Mouse (Mus musculus) heart, embryonic 11.5 days (tissue): Measurements from ENCODE around the gene Fyb2. TPM values are rescaled to one million over a fixed set of nuclear protein-coding genes. Genes with fewer than 3 reads are reported as not detected.

ENCODE experiments used
- ATAC-seq: fragments of 200-750 bp; cut with Nextera tagmentation; replicated peaks from 2 replicates; pipeline ENCODE4 v1.8.0; 2017; ENCODE audit warnings: moderate library complexity; ENCODE audit not compliant: insufficient number of reproducible peaks, low FRiP score, low TSS enrichment
- H3K27ac ChIP-seq: fragments of 300-500 bp; sonication (generic); 2 replicates; pipeline ENCODE4 v1.5.1; 2014; ENCODE audit warnings: mild to moderate bottlenecking, low read depth, low read length
- H3K27me3 ChIP-seq: fragments of 300-500 bp; sonication (generic); 2 replicates; pipeline ENCODE4 v1.6.1; 2014; ENCODE audit warnings: mild to moderate bottlenecking, low read length, mixed read lengths; ENCODE audit not compliant: control insufficient read depth, insufficient read depth
- H3K36me3 ChIP-seq: fragments of 300-500 bp; sonication (generic); 2 replicates; pipeline ENCODE4 v1.6.1; 2014; ENCODE audit warnings: mild to moderate bottlenecking, low read length, moderate library complexity, mixed read lengths; ENCODE audit not compliant: control insufficient read depth, insufficient read depth
- H3K4me1 ChIP-seq: fragments of 300-500 bp; sonication (generic); 2 replicates; pipeline ENCODE4 v1.6.1; 2014; ENCODE audit warnings: low read length; ENCODE audit not compliant: control insufficient read depth, insufficient read depth
- H3K4me2 ChIP-seq: fragments of 300-500 bp; sonication (generic); 2 replicates; pipeline ENCODE4 v1.6.1; 2014; ENCODE audit warnings: mild to moderate bottlenecking, moderate library complexity
- H3K4me3 ChIP-seq: fragments of 300-500 bp; sonication (generic); 2 replicates; pipeline ENCODE4 v1.5.1; 2014; ENCODE audit warnings: low read depth, low read length
- H3K9ac ChIP-seq: fragments of 300-500 bp; sonication (generic); 2 replicates; pipeline ENCODE4 v1.6.1; 2014; ENCODE audit warnings: mild to moderate bottlenecking, low read depth, low read length, moderate library complexity
- H3K9me3 ChIP-seq: fragments of 300-500 bp; sonication (generic); replicated peaks from 2 replicates; pipeline ENCODE4 v1.6.1; 2016; ENCODE audit warnings: low read length; ENCODE audit not compliant: control insufficient read depth
- WGBS: fragments of 180-500 bp; shearing (Covaris S2); extraction: QIAGEN DNeasy Blood & Tissue Kit; methylation state at CpG from one replicate; pipeline ENCODE4 v1.1.7; 2014; ENCODE audit not compliant: insufficient replicate concordance; 5-methylcytosine and 5-hydroxymethylcytosine counted together
- polyA plus RNA-seq: library from polyadenylated mRNA; unstranded; fragments of >200 nt; fragmentation: Nextera tagmentation; extraction: Ambion mirVana; gene quantifications from 2 replicates; pipeline ENCODE4 v1.2.1, GENCODE M21; 2014

The Fyb2 gene
- polyA plus RNA-seq, 1 experiment from 2014 or later: 0.06 TPM

DNA sequence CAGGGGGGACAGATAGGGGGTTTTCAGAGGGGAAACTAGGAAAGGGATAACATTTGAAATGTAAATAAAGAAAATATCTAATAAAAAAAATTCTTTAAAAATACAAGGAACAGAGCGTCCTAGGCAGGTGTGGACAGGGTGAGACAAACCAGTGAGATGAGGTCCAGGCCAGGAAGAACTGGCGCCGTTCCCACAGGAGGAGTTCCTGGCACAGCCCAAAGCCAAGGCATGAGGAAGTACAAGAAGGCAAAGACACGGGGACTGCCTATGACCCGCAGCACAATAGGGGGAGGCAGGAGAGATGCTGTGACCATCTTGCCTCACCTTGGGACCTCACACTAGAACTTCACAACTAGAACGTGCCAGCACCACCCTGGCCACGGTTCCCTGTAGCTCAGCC, 21.5 kb upstream of the Fyb2 start:
- H3K4me2 ChIP-seq: no peak overlapping the region
- no peaks in the 10 kb centered on the region for H3K27me3 ChIP-seq
- H3K4me1 ChIP-seq: 0 out of 2 replicates have a peak, but pooled peaks cover 2% of the 10 kb centered on the region
- H3K36me3 ChIP-seq: no peaks in the 10 kb centered on the region
- H3K4me3 ChIP-seq: no peak overlapping the region
- ATAC-seq: no peak; the same call in 1 of the 2 replicates
- no peak overlapping the region for H3K27ac ChIP-seq
- H3K9me3 ChIP-seq: no peaks in the 10 kb centered on the region
- no peak overlapping the region for H3K9ac ChIP-seq
- 59% methylated on average over 7 of the region's 7 CpGs for WGBS

DNA sequence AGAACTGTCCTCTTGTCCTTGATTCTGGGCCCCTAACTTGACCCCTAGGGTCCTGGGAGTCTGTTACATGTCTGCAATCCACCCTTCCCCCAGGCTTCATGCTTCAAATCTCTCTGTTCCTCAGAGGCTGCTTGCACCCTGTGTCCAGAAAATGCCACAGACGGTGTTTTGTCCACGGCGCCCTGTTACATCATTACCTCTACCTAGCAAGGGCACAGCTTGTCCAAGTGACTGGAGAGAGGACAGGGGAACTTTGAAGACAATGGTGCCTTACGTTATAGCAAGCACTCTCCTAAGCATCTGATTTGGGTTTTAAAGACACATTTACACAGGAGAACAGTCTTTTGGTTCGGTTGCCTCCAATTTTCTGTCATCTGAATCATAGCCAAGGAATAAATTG, 19.7 kb upstream of the Fyb2 start:
- 78% methylated on average over 5 of the region's 5 CpGs for WGBS
- Histone ChIP-seq H3K27ac (no peak overlapping the region), H3K27me3 (no peaks in the 10 kb centered on the region), H3K36me3 (no peaks in the 10 kb centered on the region), H3K9ac (no peak overlapping the region), H3K4me3 (no peak overlapping the region), H3K4me1 (0 out of 2 replicates have a peak, but pooled peaks cover 2% of the 10 kb centered on the region), H3K9me3 (0 out of 2 replicates have a peak, but pooled peaks cover 3% of the 10 kb centered on the region), H3K4me2 (no peak overlapping the region)
- no peak for ATAC-seq

DNA sequence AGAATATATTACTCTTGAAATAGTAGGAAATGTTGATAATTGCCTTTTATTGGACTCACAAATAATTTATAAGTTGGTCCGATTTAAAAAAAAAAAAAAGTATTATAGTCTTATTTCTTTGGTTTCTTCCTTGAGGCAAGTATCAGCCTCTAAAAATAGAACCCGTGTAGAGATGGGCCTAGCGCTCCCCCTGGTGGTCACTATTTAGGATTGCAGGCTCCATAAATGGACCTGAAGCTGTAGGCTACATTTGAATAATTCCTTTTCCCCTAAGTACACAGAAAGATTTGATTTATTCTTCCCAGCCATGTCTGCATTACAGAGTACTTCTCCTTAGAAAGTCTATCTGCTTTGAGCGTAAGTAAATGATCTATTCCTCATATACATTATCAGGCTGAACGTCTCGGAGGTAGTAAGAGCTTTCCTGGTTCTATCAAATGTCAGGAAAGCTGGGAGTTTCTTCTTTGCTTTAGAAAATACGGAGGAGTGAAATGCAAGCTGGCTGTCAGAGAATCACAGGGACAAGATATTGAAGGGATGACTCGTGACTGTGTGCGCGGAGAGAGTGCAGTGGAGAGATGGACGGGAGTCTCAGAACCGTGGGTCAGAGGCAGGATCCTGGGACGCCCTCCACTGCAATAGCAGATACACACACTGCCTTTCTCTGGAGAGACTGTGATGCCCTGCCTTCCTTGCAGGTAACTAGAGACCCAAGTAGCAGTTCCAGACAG, 19.1 kb upstream of the Fyb2 start:
- no peaks in the 10 kb centered on the region for H3K36me3 ChIP-seq
- no peak for ATAC-seq
- no peaks in the 10 kb centered on the region for H3K27me3 ChIP-seq
- H3K27ac ChIP-seq: no peak overlapping the region
- 0 out of 2 replicates have a peak, but pooled peaks cover 3% of the 10 kb centered on the region for H3K9me3 ChIP-seq
- 0 out of 2 replicates have a peak, but pooled peaks cover 2% of the 10 kb centered on the region for H3K4me1 ChIP-seq
- no peak overlapping the region for H3K4me2 ChIP-seq
- H3K4me3 ChIP-seq: no peak overlapping the region
- no peak overlapping the region for H3K9ac ChIP-seq
- 57% methylated on average over 13 of the region's 13 CpGs for WGBS

DNA sequence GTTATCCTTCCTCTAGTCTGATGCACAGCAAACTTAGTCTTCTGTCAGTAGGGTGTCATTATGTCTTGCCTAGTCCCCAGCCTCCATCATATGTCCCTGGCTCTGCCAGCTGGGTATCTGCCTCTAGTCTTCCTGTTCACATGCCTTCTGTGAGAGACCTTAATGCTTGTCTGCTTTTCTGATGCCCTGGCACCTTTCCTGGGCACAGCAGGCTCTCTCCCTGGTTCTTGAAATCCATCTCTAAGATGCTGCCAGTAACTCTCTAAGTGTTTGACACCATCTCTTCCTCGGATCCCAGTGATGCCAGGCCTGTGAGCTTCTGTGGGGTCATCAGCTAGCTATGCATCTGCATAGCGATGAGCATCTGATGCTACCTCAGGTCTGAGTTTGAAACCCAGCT, 10.4 kb upstream of the Fyb2 start:
- Histone ChIP-seq H3K9ac (no peak overlapping the region), H3K4me3 (no peak overlapping the region), H3K27me3 (no peaks in the 10 kb centered on the region), H3K27ac (no peak overlapping the region), H3K4me2 (no peak overlapping the region), H3K36me3 (no peaks in the 10 kb centered on the region), H3K4me1 (no peaks in the 10 kb centered on the region), H3K9me3 (no peaks in the 10 kb centered on the region)
- WGBS: 75% methylated on average over 2 of the region's 2 CpGs
- ATAC-seq: no peak

DNA sequence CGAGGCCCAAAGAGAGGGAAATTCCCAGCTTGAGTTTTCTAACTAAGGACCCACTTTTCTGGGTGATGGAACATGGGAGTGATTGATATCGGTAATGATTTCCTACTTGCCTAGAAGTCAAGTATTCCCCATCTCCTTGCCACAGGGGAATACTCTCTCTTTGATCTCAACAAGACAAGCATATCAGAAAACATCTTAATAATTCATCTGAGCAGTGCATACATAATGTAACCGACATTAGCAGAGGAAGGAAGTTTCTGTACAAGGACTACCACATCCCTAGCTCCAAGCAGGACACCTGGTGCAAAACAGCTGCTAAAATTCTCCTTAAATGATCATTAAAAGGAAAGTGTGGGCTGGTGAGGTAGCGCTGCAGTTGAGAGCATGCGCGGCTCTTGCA, 8.2 kb upstream of the Fyb2 start:
- Histone ChIP-seq H3K9me3 (no peaks in the 10 kb centered on the region), H3K4me1 (no peaks in the 10 kb centered on the region), H3K27me3 (no peaks in the 10 kb centered on the region), H3K4me3 (no peak overlapping the region), H3K4me2 (no peak overlapping the region), H3K27ac (no peak overlapping the region), H3K9ac (no peak overlapping the region), H3K36me3 (no peaks in the 10 kb centered on the region)
- 82% methylated on average over 6 of the region's 6 CpGs for WGBS
- ATAC-seq: no peak

DNA sequence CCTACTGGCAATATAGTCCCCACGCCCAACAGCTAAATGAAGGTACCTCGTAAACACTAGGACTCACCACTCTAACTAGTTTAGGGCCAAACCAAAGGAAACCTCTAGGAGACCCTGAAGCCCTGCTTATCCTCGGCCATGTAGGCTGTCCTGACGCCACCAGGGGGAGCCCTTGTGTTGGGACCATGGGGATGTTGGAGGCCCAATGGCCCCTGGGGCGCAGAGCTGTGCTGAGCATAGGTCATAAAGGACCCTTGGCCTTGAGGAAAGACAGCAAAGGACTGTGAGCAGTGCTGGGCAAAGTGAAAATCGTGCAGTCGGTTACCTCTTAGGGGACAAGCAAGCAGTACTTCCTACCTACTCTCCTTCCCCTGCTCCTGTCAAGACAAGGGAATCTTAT, 1.6 kb upstream of the Fyb2 start:
- no peak; the same call in 1 of the 2 replicates for ATAC-seq
- H3K27ac ChIP-seq: no peak overlapping the region
- WGBS: 30% methylated on average over 7 of the region's 7 CpGs
- H3K4me3 ChIP-seq: no peak overlapping the region
- H3K4me2 ChIP-seq: no peak overlapping the region
- H3K4me1 ChIP-seq: no peaks in the 10 kb centered on the region
- H3K27me3 ChIP-seq: peaks cover 4% of the 10 kb centered on the region
- no peaks in the 10 kb centered on the region for H3K36me3 ChIP-seq
- no peak overlapping the region for H3K9ac ChIP-seq
- no peaks in the 10 kb centered on the region for H3K9me3 ChIP-seq

DNA sequence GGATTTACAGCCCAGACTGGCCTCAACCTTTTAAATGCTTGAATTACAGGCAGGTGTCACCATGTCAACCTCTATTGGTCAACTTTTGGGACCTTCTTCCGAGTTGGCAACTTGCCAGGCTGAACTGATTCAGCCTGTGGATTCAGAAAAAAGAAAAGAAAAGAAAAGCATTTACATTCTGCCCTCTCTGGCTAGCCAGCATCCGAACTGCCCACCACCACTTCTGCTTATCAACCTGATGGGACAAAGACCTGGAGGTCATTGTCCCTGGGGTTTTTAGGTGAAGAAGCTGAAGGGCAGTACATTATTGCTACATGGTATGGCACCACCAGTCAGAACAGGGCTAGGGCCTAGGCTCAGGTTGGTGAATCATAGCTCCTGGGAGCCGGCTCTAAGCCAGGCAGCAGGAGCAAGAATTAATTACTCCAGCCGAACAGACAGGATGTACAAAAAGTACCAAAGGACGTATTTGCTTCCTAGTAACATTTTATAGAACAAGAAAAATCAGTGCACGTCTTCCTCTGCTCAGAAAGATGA, 1.5 kb downstream of the Fyb2 start:
- H3K27ac ChIP-seq: no peak overlapping the region
- H3K36me3 ChIP-seq: no peaks in the 10 kb centered on the region
- no peaks in the 10 kb centered on the region for H3K4me1 ChIP-seq
- no peaks in the 10 kb centered on the region for H3K9me3 ChIP-seq
- no peak for ATAC-seq
- H3K4me2 ChIP-seq: no peak overlapping the region
- no peak overlapping the region for H3K9ac ChIP-seq
- peaks cover 4% of the 10 kb centered on the region for H3K27me3 ChIP-seq
- H3K4me3 ChIP-seq: no peak overlapping the region
- whole genome bisulfite sequencing: 75% methylated on average over 6 of the region's 6 CpGs

DNA sequence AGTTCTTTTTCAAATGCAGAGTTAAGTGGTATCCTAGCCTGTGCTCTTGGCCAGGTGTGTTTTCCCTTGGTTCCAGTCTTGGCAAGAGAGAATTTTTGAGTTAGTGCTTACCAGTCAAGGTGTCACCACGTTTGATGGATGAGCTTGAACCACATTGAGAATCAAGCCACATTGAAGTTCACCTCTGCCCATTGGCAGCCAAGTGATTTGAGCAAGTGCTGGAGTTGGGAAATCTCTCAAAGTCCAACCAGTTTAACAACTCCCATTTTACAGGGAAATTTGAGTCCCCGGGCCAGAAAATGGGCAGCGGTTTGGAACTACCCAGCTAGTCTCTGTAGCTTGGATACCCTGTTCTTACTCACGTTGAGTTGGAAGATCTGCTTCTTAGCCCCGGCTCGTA, 4.8 kb downstream of the Fyb2 start:
- 80% methylated on average over 6 of the region's 6 CpGs for WGBS
- no peak for ATAC-seq
- no peak overlapping the region for H3K4me3 ChIP-seq

DNA sequence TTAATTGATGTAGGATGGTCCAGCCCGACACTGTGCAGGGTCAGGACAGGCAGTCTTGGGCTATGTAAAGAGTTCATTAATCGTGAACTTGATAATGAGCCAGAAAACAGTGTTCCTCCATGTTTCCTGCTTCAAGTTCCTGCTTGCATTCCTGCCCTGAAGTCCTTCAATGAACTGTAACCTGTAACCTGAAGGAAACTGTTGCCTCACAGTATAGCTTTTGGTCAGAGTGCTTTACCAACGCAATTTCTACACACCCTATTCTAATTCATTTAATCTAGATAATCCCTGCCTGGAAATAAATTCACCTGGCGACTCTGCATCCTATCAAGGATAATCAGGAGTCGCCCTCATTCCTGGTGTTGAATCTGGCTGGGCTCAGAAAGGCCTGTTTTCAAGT, 12.1 kb downstream of the Fyb2 start:
- no peaks in the 10 kb centered on the region for H3K9me3 ChIP-seq
- no peaks in the 10 kb centered on the region for H3K36me3 ChIP-seq
- H3K4me3 ChIP-seq: no peak overlapping the region
- H3K27me3 ChIP-seq: no peaks in the 10 kb centered on the region
- no peak overlapping the region for H3K27ac ChIP-seq
- H3K4me2 ChIP-seq: no peak overlapping the region
- H3K4me1 ChIP-seq: no peaks in the 10 kb centered on the region
- no peak overlapping the region for H3K9ac ChIP-seq
- 79% methylated on average over 5 of the region's 5 CpGs for WGBS
- no peak for ATAC-seq

More for the DNA sequence above, 4.8 kb downstream of the Fyb2 start:
- Histone ChIP-seq H3K36me3 (no peaks in the 10 kb centered on the region), H3K4me1 (no peaks in the 10 kb centered on the region), H3K9ac (no peak overlapping the region), H3K9me3 (no peaks in the 10 kb centered on the region), H3K27me3 (peaks cover 4% of the 10 kb centered on the region), H3K4me2 (no peak overlapping the region), H3K27ac (no peak overlapping the region)
